Mouse (Mus musculus) ES-Bruce4 (cell line): ENCODE measurements around the gene Cd93.

Experiments
- CTCF ChIP-seq: IDR thresholded peaks from one replicate; pipeline ENCODE4 v1.8.1; 2011; ENCODE audit warnings: low read depth, low read length
- EP300 ChIP-seq: IDR thresholded peaks from 2 replicates; pipeline ENCODE4 v1.6.1; 2011; ENCODE audit warnings: low read depth, low read length; ENCODE audit not compliant: insufficient read depth

DNA sequence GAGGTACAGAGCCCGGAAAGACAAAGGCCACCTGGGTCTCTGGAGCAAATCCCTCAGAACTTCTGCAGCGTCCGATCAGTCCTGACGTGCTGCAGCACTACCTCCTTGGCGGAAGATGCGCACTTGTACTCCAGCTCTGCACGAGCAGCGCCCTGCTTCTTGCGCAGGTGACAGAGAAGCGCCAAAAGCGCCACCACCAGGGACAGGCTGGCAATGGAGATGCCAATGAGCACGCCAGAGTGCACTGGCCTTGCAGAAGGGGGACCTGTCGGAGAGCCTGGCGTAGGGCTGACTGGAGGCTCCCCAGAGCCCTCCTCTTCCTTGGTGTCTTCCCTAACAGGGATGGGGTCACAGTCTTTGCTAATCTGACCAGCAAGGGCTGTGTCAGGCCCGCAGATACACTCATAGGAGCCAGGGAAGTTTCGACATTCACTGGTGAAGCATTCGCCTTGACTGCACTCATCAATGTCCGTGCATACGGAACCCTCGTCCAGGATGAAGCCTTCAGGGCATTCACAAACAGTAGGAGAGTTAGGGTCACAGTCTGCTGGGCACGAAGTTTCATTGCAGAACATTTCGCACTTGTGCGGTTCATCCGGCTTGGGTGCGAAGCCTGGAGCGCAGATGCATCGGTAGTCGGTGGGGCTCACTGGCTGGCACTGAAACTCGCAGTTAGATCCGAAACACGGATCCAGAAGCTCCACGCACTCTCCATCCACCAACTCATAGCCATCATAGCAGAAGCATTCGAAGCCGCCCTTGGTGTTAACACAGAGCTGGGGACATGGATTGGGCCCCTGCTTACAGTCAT is 37.0 kb downstream of the Cd93 start:
- TF ChIP-seq CTCF (no peak), EP300 (no peak)
